Mouse (Mus musculus) fibroblast of lung, adult 2 months (primary cell): ENCODE results near the gene Erbb4.

Experiments
- DNase-seq: peaks from one replicate; pipeline ENCODE4 v3.0.0-alpha.2; 2011; ENCODE audit warnings: low read depth

Erbb4 gene

GRCm38 (mm10) chr1:68517820-68518219 lies 590.0 kb downstream of the Erbb4 start:
- no peak for DNase-seq

- DNase-seq = no peak
Observed at GRCm38 (mm10) chr1:68503873-68504272, 604.0 kb downstream of the Erbb4 start.

- DNase-seq = no peak
Observed at GRCm38 (mm10) chr1:68501561-68501960, 606.3 kb downstream of the Erbb4 start.

GRCm38 (mm10) chr1:68466390-68466960 lies 641.4 kb downstream of the Erbb4 start:
- DNase-seq = no peak

GRCm38 (mm10) chr1:68451274-68451673 lies 656.6 kb downstream of the Erbb4 start:
- no peak for DNase-seq

- DNase-seq = no peak
Observed at GRCm38 (mm10) chr1:68424336-68424983, 683.4 kb downstream of the Erbb4 start.

GRCm38 (mm10) chr1:68401204-68401603 lies 706.7 kb downstream of the Erbb4 start:
- no peak for DNase-seq

- DNase-seq = no peak
Observed at GRCm38 (mm10) chr1:68371531-68371930, 736.3 kb downstream of the Erbb4 start.

- no peak for DNase-seq
Observed at GRCm38 (mm10) chr1:68333714-68334113, 774.1 kb downstream of the Erbb4 start.

GRCm38 (mm10) chr1:68305813-68306212 lies 802.0 kb downstream of the Erbb4 start:
- DNase-seq = no peak

- DNase-seq = no peak
Observed at GRCm38 (mm10) chr1:68284443-68284842, 823.4 kb downstream of the Erbb4 start.

GRCm38 (mm10) chr1:68275819-68276218 lies 832.0 kb downstream of the Erbb4 start:
- DNase-seq = no peak

- no peak for DNase-seq
Observed at GRCm38 (mm10) chr1:68178580-68178979, 929.3 kb downstream of the Erbb4 start.

GRCm38 (mm10) chr1:68155253-68155652 lies 952.6 kb downstream of the Erbb4 start:
- no peak for DNase-seq

GRCm38 (mm10) chr1:68150572-68150971 lies 957.3 kb downstream of the Erbb4 start:
- no peak for DNase-seq

- DNase-seq = peak; percentile 31
Observed at GRCm38 (mm10) chr1:68142562-68143350, 965.1 kb downstream of the Erbb4 start.

GRCm38 (mm10) chr1:68134943-68135342 lies 972.9 kb downstream of the Erbb4 start:
- no peak for DNase-seq

- no peak for DNase-seq
Observed at GRCm38 (mm10) chr1:68134450-68134849, 973.4 kb downstream of the Erbb4 start.

- DNase-seq = no peak
Observed at GRCm38 (mm10) chr1:68123541-68123940, 984.3 kb downstream of the Erbb4 start.

- DNase-seq = no peak
Observed at GRCm38 (mm10) chr1:68120364-68120763, 987.5 kb downstream of the Erbb4 start.

- no peak for DNase-seq
Observed at GRCm38 (mm10) chr1:68115721-68116120, 992.1 kb downstream of the Erbb4 start.

- no peak for DNase-seq
Observed at GRCm38 (mm10) chr1:68106543-68106860, 1001.4 kb downstream of the Erbb4 start.

GRCm38 (mm10) chr1:68105834-68106542 lies 1001.9 kb downstream of the Erbb4 start:
- no peak for DNase-seq
